18 mouse cellular contexts compared by ENCODE assay signal in genomic region chr19:56222496-56222895, GRCm38 (mm10).
"Had no signal": no experiment of that assay in that cellular context is flagged by ENCODE, and none has a peak within 500 bp of the region (broad histone marks: within the 10 kb centered on the region; RNA-seq: fewer than 3 reads in every experiment).

No protein-coding gene starts in this region.

- H3K27me3 ChIP-seq: kidney, embryonic 15.5 days; liver, embryonic 13.5 days; midbrain, embryonic 15.5 days; neural tube, embryonic 13.5 days; stomach, embryonic 15.5 days had no signal

- H3K27ac ChIP-seq: kidney, embryonic 15.5 days; left cerebral cortex, adult 2 months; liver, embryonic 13.5 days; macrophage; midbrain, embryonic 12.5 days; midbrain, embryonic 15.5 days; neural tube, embryonic 13.5 days; stomach, embryonic 15.5 days had no signal

- H3K9ac ChIP-seq: kidney, embryonic 15.5 days; liver, embryonic 13.5 days; midbrain, embryonic 12.5 days; midbrain, embryonic 15.5 days; neural tube, embryonic 13.5 days; stomach, embryonic 15.5 days had no signal

- H3K4me3 ChIP-seq: kidney, embryonic 15.5 days; left cerebral cortex, adult 2 months; liver, embryonic 13.5 days; midbrain, embryonic 12.5 days; midbrain, embryonic 15.5 days; myocyte; neural tube, embryonic 13.5 days; stomach, embryonic 15.5 days had no signal

- DNase-seq: kidney, adult 11 months; kidney, adult 8-10 months; kidney, postnatal 10 days; kidney, postnatal 36 days; layer of hippocampus, postnatal 36 days; liver, embryonic 13.5 days; lung, adult 2 months; lung, postnatal 14 days; retina, postnatal 1 day; thymus, postnatal 25 days had no signal

- H3K4me1 ChIP-seq: liver, embryonic 13.5 days; stomach, embryonic 15.5 days had no signal

- H3K4me2 ChIP-seq: kidney, embryonic 15.5 days; liver, embryonic 13.5 days; midbrain, embryonic 12.5 days; midbrain, embryonic 15.5 days; neural tube, embryonic 13.5 days; stomach, embryonic 15.5 days had no signal

- ATAC-seq: midbrain, embryonic 15.5 days had no signal

- H3K9me3 ChIP-seq: kidney, embryonic 15.5 days; liver, embryonic 13.5 days; midbrain, embryonic 12.5 days; midbrain, embryonic 15.5 days; neural tube, embryonic 13.5 days; stomach, embryonic 15.5 days had no signal

- H3K36me3 ChIP-seq: kidney, embryonic 15.5 days; liver, embryonic 13.5 days; midbrain, embryonic 12.5 days; midbrain, embryonic 15.5 days; neural tube, embryonic 13.5 days; stomach, embryonic 15.5 days had no signal
